Mouse (Mus musculus): Measurements from ENCODE around the gene Zfp488. TPM values are rescaled to one million over a fixed set of nuclear protein-coding genes. Genes with fewer than 3 reads are reported as not detected.

The Zfp488 gene
- polyA plus RNA-seq, 1 experiment from 2014 or later, result 0.09 TPM

GRCm38 (mm10) chr14:33977748-33978147, 816 bp downstream of the Zfp488 start:
- Histone ChIP-seq H3K27ac (replicated peaks) (no peak overlapping the region), H3K4me3 (no peak overlapping the region), H3K27me3 (ENCODE audit: low read depth, poor library complexity, severe bottlenecking) (peaks cover 34% of the 10 kb centered on the region), H3K9me3 (replicated peaks) (no peaks in the 10 kb centered on the region), H3K36me3 (no peaks in the 10 kb centered on the region), H3K4me1 (peaks cover 10% of the 10 kb centered on the region)
- no peak for DNase-seq (ENCODE audit: low spot score)
- 51% methylated on average over 7 of the region's 7 CpGs for whole genome bisulfite sequencing

- DNase-seq (ENCODE audit: low spot score), result no peak
- no peak overlapping the region for H3K27ac ChIP-seq (replicated peaks)
- WGBS, result 76% methylated on average over 5 of the region's 5 CpGs
- peaks cover 10% of the 10 kb centered on the region for H3K4me1 ChIP-seq
- no peaks in the 10 kb centered on the region for H3K36me3 ChIP-seq
- H3K9me3 ChIP-seq (replicated peaks), result no peaks in the 10 kb centered on the region
- H3K4me3 ChIP-seq, result no peak overlapping the region
- peaks cover 31% of the 10 kb centered on the region for H3K27me3 ChIP-seq (ENCODE audit: low read depth, poor library complexity, severe bottlenecking)
These were observed 3.8 kb downstream of the Zfp488 start for GRCm38 (mm10) chr14:33974752-33975151.

GRCm38 (mm10) chr14:33972679-33973078, 5.9 kb downstream of the Zfp488 start:
- no peak for DNase-seq (ENCODE audit: low spot score)
- WGBS, result 48% methylated on average over 7 of the region's 7 CpGs
- H3K27ac ChIP-seq (replicated peaks), result no peak overlapping the region
- peaks cover 11% of the 10 kb centered on the region for H3K27me3 ChIP-seq (ENCODE audit: low read depth, poor library complexity, severe bottlenecking)
- no peak overlapping the region for H3K4me3 ChIP-seq
- no peaks in the 10 kb centered on the region for H3K9me3 ChIP-seq (replicated peaks)
- no peaks in the 10 kb centered on the region for H3K36me3 ChIP-seq
- H3K4me1 ChIP-seq, result no peaks in the 10 kb centered on the region; the same call in 1 of the 2 replicates

- DNase-seq (ENCODE audit: low spot score), result no peak
- Histone ChIP-seq H3K36me3 (no peaks in the 10 kb centered on the region), H3K27ac (replicated peaks) (no peak overlapping the region), H3K4me3 (no peak overlapping the region), H3K27me3 (ENCODE audit: low read depth, poor library complexity, severe bottlenecking) (no peaks in the 10 kb centered on the region), H3K9me3 (replicated peaks) (no peaks in the 10 kb centered on the region), H3K4me1 (no peaks in the 10 kb centered on the region)
- 75% methylated on average over 7 of the region's 7 CpGs for WGBS
These were observed 12.9 kb downstream of the Zfp488 start for GRCm38 (mm10) chr14:33965675-33966074.

GRCm38 (mm10) chr14:33959341-33959740, 19.2 kb downstream of the Zfp488 start:
- Histone ChIP-seq H3K4me1 (no peaks in the 10 kb centered on the region), H3K36me3 (no peaks in the 10 kb centered on the region), H3K27ac (replicated peaks) (no peak overlapping the region), H3K4me3 (no peak overlapping the region), H3K9me3 (replicated peaks) (no peaks in the 10 kb centered on the region), H3K27me3 (ENCODE audit: low read depth, poor library complexity, severe bottlenecking) (peaks cover 5% of the 10 kb centered on the region; the same call in 1 of the 2 replicates)
- WGBS, result 13% methylated on average over 9 of the region's 9 CpGs
- DNase-seq (ENCODE audit: low spot score), result peak; percentile 55

GRCm38 (mm10) chr14:33958841-33959240, 19.7 kb downstream of the Zfp488 start:
- no peak overlapping the region for H3K4me3 ChIP-seq
- DNase-seq (ENCODE audit: low spot score), result no peak
- H3K27ac ChIP-seq (replicated peaks), result no peak overlapping the region
- H3K36me3 ChIP-seq, result no peaks in the 10 kb centered on the region
- peaks cover 4% of the 10 kb centered on the region for H3K4me1 ChIP-seq
- 69% methylated on average over 3 of the region's 3 CpGs for WGBS
- peaks cover 5% of the 10 kb centered on the region; the same call in 1 of the 2 replicates for H3K27me3 ChIP-seq (ENCODE audit: low read depth, poor library complexity, severe bottlenecking)
- no peaks in the 10 kb centered on the region for H3K9me3 ChIP-seq (replicated peaks)

GRCm38 (mm10) chr14:33958186-33958585, 20.4 kb downstream of the Zfp488 start:
- H3K27me3 ChIP-seq (ENCODE audit: low read depth, poor library complexity, severe bottlenecking), result peaks cover 5% of the 10 kb centered on the region; the same call in 1 of the 2 replicates

GRCm38 (mm10) chr14:33956055-33956454, 22.5 kb downstream of the Zfp488 start:
- no peak for DNase-seq (ENCODE audit: low spot score)
- H3K36me3 ChIP-seq, result no peaks in the 10 kb centered on the region
- H3K27me3 ChIP-seq (ENCODE audit: low read depth, poor library complexity, severe bottlenecking), result peaks cover 5% of the 10 kb centered on the region; the same call in 1 of the 2 replicates
- H3K9me3 ChIP-seq (replicated peaks), result no peaks in the 10 kb centered on the region
- no peak overlapping the region for H3K4me3 ChIP-seq
- no peak overlapping the region for H3K27ac ChIP-seq (replicated peaks)
- peaks cover 8% of the 10 kb centered on the region for H3K4me1 ChIP-seq
- 78% methylated on average over 13 of the region's 13 CpGs for WGBS

More at GRCm38 (mm10) chr14:33958186-33958585, 20.4 kb downstream of the Zfp488 start:
- Histone ChIP-seq H3K27ac (replicated peaks) (no peak overlapping the region), H3K4me3 (no peak overlapping the region), H3K4me1 (peaks cover 8% of the 10 kb centered on the region), H3K36me3 (no peaks in the 10 kb centered on the region), H3K9me3 (replicated peaks) (no peaks in the 10 kb centered on the region)
- 91% methylated on average over 4 of the region's 4 CpGs for WGBS
- no peak for DNase-seq (ENCODE audit: low spot score)

GRCm38 (mm10) chr14:33953761-33954160, 24.8 kb downstream of the Zfp488 start, which contains the start of gene Rbp3:
TSS of gene Rbp3 (plus strand) at chr14:33954003.
- Histone ChIP-seq H3K36me3 (no peaks in the 10 kb centered on the region), H3K9me3 (replicated peaks) (no peaks in the 10 kb centered on the region), H3K27ac (replicated peaks) (peak within 1 kb of the TSS; percentile 49), H3K27me3 (ENCODE audit: low read depth, poor library complexity, severe bottlenecking) (peaks cover 5% of the 10 kb centered on the region; the same call in 1 of the 2 replicates), H3K4me1 (peaks cover 8% of the 10 kb centered on the region), H3K4me3 (no peak within 1 kb of the TSS)
- 77% methylated on average over 5 of the region's 5 CpGs for WGBS
- DNase-seq (ENCODE audit: low spot score), result no peak

GRCm38 (mm10) chr14:33952233-33952981, 26.2 kb downstream of the Zfp488 start:
- H3K27me3 ChIP-seq (ENCODE audit: low read depth, poor library complexity, severe bottlenecking), result peaks cover 2% of the 10 kb centered on the region; the same call in 1 of the 2 replicates
- H3K27ac ChIP-seq (replicated peaks), result no peak overlapping the region
- WGBS, result 60% methylated on average over 6 of the region's 6 CpGs
- no peak overlapping the region for H3K4me3 ChIP-seq
- DNase-seq (ENCODE audit: low spot score), result no peak
- no peaks in the 10 kb centered on the region for H3K9me3 ChIP-seq (replicated peaks)
- peaks cover 8% of the 10 kb centered on the region for H3K4me1 ChIP-seq
- no peaks in the 10 kb centered on the region for H3K36me3 ChIP-seq

- WGBS, result 87% methylated on average over 6 of the region's 6 CpGs
- no peak for DNase-seq (ENCODE audit: low spot score)
These were observed 32.4 kb downstream of the Zfp488 start for GRCm38 (mm10) chr14:33946125-33946524.

GRCm38 (mm10) chr14:33942222-33942621, 36.3 kb downstream of the Zfp488 start:
- DNase-seq (ENCODE audit: low spot score), result no peak
- Histone ChIP-seq H3K27ac (replicated peaks) (no peak overlapping the region), H3K36me3 (no peaks in the 10 kb centered on the region), H3K27me3 (ENCODE audit: low read depth, poor library complexity, severe bottlenecking) (no peaks in the 10 kb centered on the region), H3K4me3 (no peak overlapping the region), H3K9me3 (replicated peaks) (no peaks in the 10 kb centered on the region), H3K4me1 (0 out of 2 replicates have a peak, but pooled peaks cover 6% of the 10 kb centered on the region)
- WGBS, result 77% methylated on average over 5 of the region's 5 CpGs

More at GRCm38 (mm10) chr14:33946125-33946524, 32.4 kb downstream of the Zfp488 start:
- no peaks in the 10 kb centered on the region for H3K36me3 ChIP-seq
- no peak overlapping the region for H3K27ac ChIP-seq (replicated peaks)
- H3K27me3 ChIP-seq (ENCODE audit: low read depth, poor library complexity, severe bottlenecking), result no peaks in the 10 kb centered on the region
- H3K9me3 ChIP-seq (replicated peaks), result no peaks in the 10 kb centered on the region
- no peak overlapping the region for H3K4me3 ChIP-seq
- H3K4me1 ChIP-seq, result no peaks in the 10 kb centered on the region

GRCm38 (mm10) chr14:33940739-33941138, 37.8 kb downstream of the Zfp488 start, which contains the start of gene Gdf2:
TSS of gene Gdf2 (plus strand) at chr14:33941039.
- Histone ChIP-seq H3K27me3 (ENCODE audit: low read depth, poor library complexity, severe bottlenecking) (no peaks in the 10 kb centered on the region), H3K27ac (replicated peaks) (no peak within 1 kb of the TSS), H3K4me1 (0 out of 2 replicates have a peak, but pooled peaks cover 6% of the 10 kb centered on the region), H3K4me3 (no peak within 1 kb of the TSS), H3K36me3 (no peaks in the 10 kb centered on the region), H3K9me3 (replicated peaks) (no peaks in the 10 kb centered on the region)
- DNase-seq (ENCODE audit: low spot score), result no peak
- 77% methylated on average over 8 of the region's 8 CpGs for WGBS
